Mouse (Mus musculus): ENCODE measurements at regions not wholly inside any gene's neighbourhood (a gene's known extent, or its start where the extent isn't known, plus 50 kb on each side); places are given as distances from the start of the nearest gene placed in this dataset.

GRCm38 (mm10) chr11:112092168-112092567, 689.9 kb upstream of the Sox9 start:
- TF ChIP-seq MXI1 (IDR thresholded peaks at IDR 0.05; ENCODE audit: low read depth, low read length) (no peak), UBTF (IDR thresholded peaks at IDR 0.05; ENCODE audit: borderline replicate concordance, insufficient read depth, low read depth, low read length) (no peak), CTCF (IDR thresholded peaks at IDR 0.05 in 2 of 3, conservative IDR thresholded peaks at IDR 0.05 in 1 of 3; ENCODE audit: control insufficient read depth in 1 of 3, insufficient read depth in 1 of 3, low read depth in 2 of 3, low read length in 3 of 3, poor library complexity in 1 of 3, severe bottlenecking in 1 of 3) (no peak), MAX (IDR thresholded peaks at IDR 0.05; ENCODE audit: low read length) (no peak), ETS1 (IDR thresholded peaks at IDR 0.05; ENCODE audit: low read depth, low read length) (no peak), GATA1 (IDR thresholded peaks at IDR 0.05; ENCODE audit: low read depth, low read length) (no peak)
